Mouse (Mus musculus) hematopoietic multipotent progenitor cell, adult 10-12 weeks (in vitro differentiated cells): ENCODE results near the gene Piwil4. TPM values are rescaled to one million over a fixed set of nuclear protein-coding genes. Genes with fewer than 3 reads are reported as not detected.

Experiments
- polyA plus RNA-seq: library from polyadenylated mRNA; stranded (reverse); fragments of >175 nt; gene quantifications from 2 replicates; pipeline ENCODE4 v1.2.3, GENCODE M21; 2012; ENCODE audit warnings: low replicate concordance

Piwil4 gene
- polyA plus RNA-seq: not detected in 2 replicates

DNA sequence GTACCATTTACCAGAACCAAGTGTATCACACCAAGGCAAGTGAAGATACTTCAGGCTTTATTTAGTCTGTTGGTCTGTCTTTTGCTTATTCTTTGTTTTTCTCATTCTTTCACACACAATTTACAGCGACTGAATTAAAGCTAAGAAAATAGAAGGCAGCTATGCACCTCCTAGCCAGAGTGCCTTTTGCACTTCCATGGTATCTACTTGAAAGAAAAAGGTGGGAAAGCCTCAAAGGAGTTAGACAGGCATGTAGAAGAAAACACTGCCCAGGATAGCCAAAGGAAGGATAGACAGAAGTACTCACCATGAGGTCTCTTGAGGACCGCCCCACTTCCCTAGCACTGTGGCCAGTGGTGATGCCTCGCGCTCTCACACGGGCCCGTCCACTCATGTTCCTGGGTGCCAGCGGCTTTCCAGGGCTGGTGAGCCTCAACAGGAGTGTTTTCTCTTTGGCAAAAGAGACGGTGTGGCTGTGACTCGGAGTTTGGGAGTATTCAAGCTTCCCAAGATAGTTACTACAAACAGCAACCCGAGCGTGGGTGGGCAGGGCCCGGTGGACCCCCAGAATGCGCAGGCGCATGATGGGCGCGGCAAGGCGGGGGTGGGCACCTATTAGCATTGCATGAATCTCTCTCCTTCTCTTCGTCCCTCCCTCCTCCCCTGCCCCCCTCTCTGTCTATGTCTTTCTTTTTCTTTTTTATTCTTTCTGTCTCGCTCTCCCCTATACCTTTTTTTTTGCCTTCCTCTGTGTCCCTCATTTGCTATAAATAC is at the start of gene Piwil4:
Gene Piwil4 (minus strand): TSS at position 583 of the 774 bp plus-strand sequence.

DNA sequence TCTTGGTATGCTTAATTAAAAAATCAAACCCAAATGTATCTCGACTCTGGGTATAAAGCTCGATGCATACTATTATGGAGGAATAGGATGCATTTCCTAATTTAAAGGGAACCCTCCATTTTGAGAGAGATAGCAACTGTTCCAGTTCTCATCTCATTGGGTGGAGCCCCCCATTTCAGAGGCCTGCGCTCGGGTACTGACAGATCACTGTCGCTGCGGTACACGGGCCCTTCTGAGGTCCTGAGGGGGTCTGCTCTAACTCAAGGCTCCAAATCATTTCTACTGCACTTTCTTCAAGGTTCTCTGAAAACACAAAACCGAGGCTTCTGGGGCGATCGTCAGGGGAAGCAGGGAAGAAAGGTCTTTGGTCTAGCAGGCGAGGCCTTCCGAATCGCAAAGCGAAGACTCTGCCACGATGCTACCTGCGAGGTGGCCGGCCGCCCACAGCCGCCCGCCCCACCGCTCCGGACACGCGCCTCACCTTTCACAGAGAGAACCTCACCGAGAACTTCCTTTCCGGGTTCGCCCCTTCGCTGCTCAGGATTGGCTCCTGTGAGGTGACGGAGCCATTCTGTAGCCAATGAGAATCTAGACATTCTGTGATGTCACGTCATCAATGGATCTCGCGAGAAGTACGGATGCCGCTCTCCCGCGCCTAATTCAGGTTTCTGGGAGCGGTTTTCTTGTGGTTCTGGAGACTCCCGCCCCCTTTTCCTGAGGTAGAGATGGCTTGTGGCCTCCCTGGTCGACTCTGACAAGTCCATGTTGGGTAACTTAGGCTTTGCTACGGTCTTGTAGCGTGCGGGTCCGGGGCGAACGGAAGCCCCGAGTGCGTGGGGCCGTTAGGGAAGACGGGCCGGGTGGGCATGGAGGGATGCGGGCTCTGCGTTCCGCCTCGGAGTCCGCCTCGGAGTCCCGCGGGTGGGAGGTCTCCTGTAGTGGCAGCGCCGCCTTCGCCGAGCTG is 43.8 kb upstream of the Piwil4 start, which contains the start of the genes Mre11a and Ankrd49:
Gene Mre11a (plus strand): TSS at position 616 of the 964 bp plus-strand sequence.
Gene Ankrd49 (minus strand): TSS at position 818 of the 964 bp plus-strand sequence.

DNA sequence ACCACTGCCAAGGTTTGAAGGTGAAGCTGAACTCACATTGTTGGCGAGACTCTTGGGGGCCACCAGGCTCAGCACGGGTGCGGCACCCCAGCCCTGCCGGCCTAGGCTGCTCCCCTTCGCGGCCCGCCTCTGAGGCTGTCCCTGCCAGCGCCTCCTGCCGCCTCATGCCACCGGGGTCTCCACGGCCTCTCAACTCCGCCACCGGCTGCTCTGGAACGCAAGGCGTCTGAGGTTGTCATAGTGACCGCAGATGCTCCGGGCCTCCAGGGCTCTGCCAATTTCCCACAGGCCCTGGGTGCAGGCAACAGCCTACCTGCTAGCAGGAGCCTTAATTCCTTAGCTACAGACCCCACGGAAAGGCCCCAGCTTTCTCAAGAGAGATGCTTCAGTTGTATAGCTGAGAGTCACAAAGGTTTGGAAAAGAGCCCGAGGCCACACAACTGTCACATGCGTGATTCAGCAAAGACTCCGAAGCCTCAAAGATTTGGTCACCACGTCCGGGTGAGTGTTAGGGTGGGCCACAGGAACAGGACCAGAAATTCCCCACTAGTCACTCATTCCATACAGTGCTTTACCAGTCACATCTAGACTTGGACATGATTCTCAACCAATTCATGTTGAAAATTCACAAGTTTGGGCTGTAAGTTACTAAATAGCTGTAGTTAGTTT is 30.4 kb upstream of the Piwil4 start, which contains the start of gene 1700012B09Rik:
Gene 1700012B09Rik (minus strand): TSS at position 228 of the 669 bp plus-strand sequence.

DNA sequence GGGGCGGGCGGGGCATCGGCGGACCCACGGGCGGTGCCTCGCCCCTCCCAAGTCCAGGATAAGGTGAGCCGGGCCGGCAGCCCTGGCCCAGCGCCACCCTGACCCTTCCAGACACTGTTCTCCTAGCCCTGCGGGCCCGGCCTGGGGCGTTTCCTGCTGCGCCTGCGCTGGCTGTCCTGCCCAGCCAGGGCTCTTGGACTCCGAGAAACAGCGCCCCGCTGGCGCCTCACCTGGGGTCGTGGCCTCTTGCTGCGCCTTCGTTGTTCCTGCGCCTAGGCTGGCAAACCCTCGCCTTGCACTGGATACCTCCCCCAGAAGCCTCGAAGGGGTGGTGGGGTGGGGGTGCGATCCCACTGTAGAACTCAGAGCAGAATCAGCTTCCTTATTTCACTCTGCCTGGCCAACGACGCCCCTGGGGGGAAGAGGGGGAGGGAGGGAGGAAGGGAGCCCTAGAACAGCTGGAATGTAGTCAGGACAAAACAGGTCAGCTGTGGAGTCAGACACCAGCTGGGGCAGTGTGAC is 11.5 kb upstream of the Piwil4 start, which contains the start of gene Fut4:
Gene Fut4 (minus strand): TSS at position 393 of the 522 bp plus-strand sequence.

Other genes starting within 250 kb of the Piwil4 start
- 0.37 and 0.47 TPM in 2 replicates for gene Kdm4d, start 240.3 kb downstream of the Piwil4 start, polyA plus RNA-seq
- gene Cwc15, start 240.1 kb downstream of the Piwil4 start, polyA plus RNA-seq: 7.3 and 21.5 TPM in 2 replicates
- 0.07 and 0.82 TPM in 2 replicates for gene Amotl1, start 95.7 kb downstream of the Piwil4 start, polyA plus RNA-seq
- 4.0 and 11.1 TPM in 2 replicates for gene Fut4, start 11.7 kb upstream of the Piwil4 start, polyA plus RNA-seq
- gene 1700012B09Rik, start 30.3 kb upstream of the Piwil4 start, polyA plus RNA-seq: not detected in 2 replicates
- 3.5 and 5.0 TPM in 2 replicates for gene Mre11a, start 43.9 kb upstream of the Piwil4 start, polyA plus RNA-seq
- gene Ankrd49, start 44.1 kb upstream of the Piwil4 start, polyA plus RNA-seq: 21.8 and 37.5 TPM in 2 replicates
- gene Gpr83, start 119.5 kb upstream of the Piwil4 start, polyA plus RNA-seq: 0.96 and 4.0 TPM in 2 replicates
- gene Izumo1r, start 163.2 kb upstream of the Piwil4 start, polyA plus RNA-seq: 37.2 and 70.3 TPM in 2 replicates